In genomic region chr6:137643814-137644213, GRCm38 (mm10) we compare ENCODE assay signal across 17 mouse cellular contexts.
"Had no signal": no experiment of that assay in that cellular context is flagged by ENCODE, and none has a peak within 500 bp of the region (broad histone marks: within the 10 kb centered on the region; RNA-seq: fewer than 3 reads in every experiment).

No protein-coding gene starts in this region.

- H3K4me3 ChIP-seq: lung, embryonic 15.5 days; megakaryocyte, embryonic 14.5 days; midbrain, embryonic 13.5 days; midbrain, embryonic 15.5 days; neural tube, embryonic 12.5 days; stomach, embryonic 15.5 days had no signal

- DNase-seq: lung, adult 2 months; lung, postnatal 14 days; lung, postnatal 36 days; right cerebral cortex, postnatal 14 days; thymus, adult 2 months; thymus, postnatal 25 days; thymus, postnatal 4 days had no signal

- H3K36me3 ChIP-seq: lung, embryonic 15.5 days; midbrain, embryonic 13.5 days; midbrain, embryonic 15.5 days; neural tube, embryonic 12.5 days; stomach, embryonic 15.5 days had no signal

- H3K9me3 ChIP-seq: lung, embryonic 15.5 days; midbrain, embryonic 13.5 days; midbrain, embryonic 15.5 days; neural tube, embryonic 12.5 days; stomach, embryonic 15.5 days had no signal

- H3K9ac ChIP-seq: lung, embryonic 15.5 days; midbrain, embryonic 13.5 days; midbrain, embryonic 15.5 days; neural tube, embryonic 12.5 days; stomach, embryonic 15.5 days had no signal

- ATAC-seq: lung, postnatal 0 days; midbrain, embryonic 13.5 days; midbrain, embryonic 15.5 days had no signal

- H3K27me3 ChIP-seq: lung, embryonic 15.5 days; stomach, embryonic 15.5 days had no signal

- H3K27ac ChIP-seq: lung, embryonic 15.5 days; macrophage; midbrain, embryonic 13.5 days; midbrain, embryonic 15.5 days; neural tube, embryonic 12.5 days; stomach, embryonic 15.5 days; stomach, postnatal 0 days had no signal

- H3K4me2 ChIP-seq: lung, embryonic 15.5 days; midbrain, embryonic 11.5 days; midbrain, embryonic 13.5 days; midbrain, embryonic 15.5 days; neural tube, embryonic 12.5 days; stomach, embryonic 15.5 days had no signal
